ENCODE assay signal across 9 mouse cellular contexts in the genomic region with DNA sequence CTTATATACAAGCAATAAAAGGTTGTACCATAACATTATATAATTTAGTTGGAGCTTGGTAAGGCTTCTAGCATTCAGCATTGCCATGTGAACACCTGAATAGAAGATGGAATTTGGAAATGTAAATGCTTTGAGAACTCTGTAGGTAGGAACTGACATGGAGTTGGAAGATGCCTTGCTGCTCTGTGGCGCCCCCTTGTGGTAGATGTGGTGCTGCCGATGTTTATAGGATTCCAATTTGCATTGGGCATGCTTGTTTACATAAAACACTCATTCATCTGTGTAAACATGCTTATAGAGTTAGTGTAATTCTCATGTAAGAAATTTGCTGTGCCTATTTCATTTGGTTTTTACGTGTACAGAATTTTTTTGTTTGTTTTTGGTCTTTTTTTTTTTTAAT.
DNase-seq lines count a peak whose midpoint lies in the region; ATAC-seq and TF ChIP-seq lines count a peak whose summit lies in the region.
"Had no signal": no experiment of that assay in that cellular context is flagged by ENCODE, and none has a peak within 500 bp of the region (broad histone marks: within the 10 kb centered on the region; RNA-seq: fewer than 3 reads in every experiment).

No protein-coding gene starts in this region.

- H3K36me3 ChIP-seq in kidney, embryonic 16.5 days (ENCODE audit: insufficient read depth, low read length), result no peaks in the 10 kb centered on the region
- no peaks in the 10 kb centered on the region for H3K36me3 ChIP-seq in ES-E14 (ENCODE audit: control insufficient read depth, insufficient read depth, low read length, poor library complexity, severe bottlenecking)
- H3K36me3 ChIP-seq: midbrain, embryonic 12.5 days had no signal

- no peak overlapping the region for H3K27ac ChIP-seq in kidney, embryonic 16.5 days (ENCODE audit: low read length)
- no peak overlapping the region for H3K27ac ChIP-seq in ES-E14 (ENCODE audit: insufficient read depth, low read depth, low read length, poor library complexity, severe bottlenecking)
- H3K27ac ChIP-seq in gastrocnemius, adult 2 months, result no peak overlapping the region
- H3K27ac ChIP-seq: midbrain, embryonic 12.5 days had no signal

- intact Hi-C loops in gastrocnemius, adult 2 months (cut with DNase I), result loop anchor here (5.0 to 10.0 kb wide), 2 partner anchors 162 to 216 kb away; no protein-coding TSS in a partner anchor

- no peak; the same call in 1 of the 2 replicates for TF ChIP-seq CTCF in gastrocnemius, adult 2 months (IDR thresholded peaks at IDR 0.05)

- H3K9me3 ChIP-seq in kidney, embryonic 16.5 days (ENCODE audit: low read length), result no peaks in the 10 kb centered on the region
- H3K9me3 ChIP-seq in ES-E14 (ENCODE audit: control insufficient read depth, insufficient read depth, low read depth, low read length), result no peaks in the 10 kb centered on the region
- H3K9me3 ChIP-seq: midbrain, embryonic 12.5 days had no signal

- ATAC-seq in kidney, embryonic 16.5 days (ENCODE audit: low FRiP score, low TSS enrichment), result no peak
- ATAC-seq in monocyte, adult 5-6 weeks (replicated peaks; ENCODE audit: insufficient number of reproducible peaks, low FRiP score, low TSS enrichment, poor library complexity, severe bottlenecking), result peak; percentile 54; the same call in 1 of the 2 replicates

- DNase-seq in kidney, adult 8-10 months, result peak; percentile 59 to 76
- DNase-seq in ES-E14 (ENCODE audit: low read depth, low spot score), result peak; percentile 77
- DNase-seq in c-Kit-positive CD71-positive TER-119-negative erythroid progenitor cells, embryonic 14.5 days (ENCODE audit: low read depth), result peak; percentile 83
- DNase-seq in gastrocnemius, adult 2 months, result peak; percentile 82
- DNase-seq in layer of hippocampus, postnatal 36 days, result peak; percentile 60 to 61
- peak; percentile 95 for DNase-seq in thymus, postnatal 4 days

- no peak overlapping the region for H3K4me2 ChIP-seq in kidney, embryonic 16.5 days (replicated peaks; ENCODE audit: low read depth, low read length)

- no peaks in the 10 kb centered on the region for H3K27me3 ChIP-seq in kidney, embryonic 16.5 days (ENCODE audit: insufficient read depth, low read length)
- H3K27me3 ChIP-seq: midbrain, embryonic 12.5 days had no signal

- peaks cover 50% of the 10 kb centered on the region for H3K4me1 ChIP-seq in kidney, embryonic 16.5 days (ENCODE audit: insufficient read depth, low read length)
- H3K4me1 ChIP-seq in ES-E14 (ENCODE audit: control insufficient read depth in 2 of 2, insufficient read depth in 2 of 2, low read length in 2 of 2, poor library complexity in 1 of 2), result peaks cover 11 to 32% of the 10 kb centered on the region in 2 experiments

- 29% methylated on average over 3 of the region's 3 CpGs for WGBS in kidney, embryonic 16.5 days

- no peak overlapping the region for H3K9ac ChIP-seq in kidney, embryonic 16.5 days (replicated peaks; ENCODE audit: low read length)
- no peak overlapping the region for H3K9ac ChIP-seq in ES-E14 (ENCODE audit: insufficient read depth, low read depth, low read length, poor library complexity, severe bottlenecking)
- H3K9ac ChIP-seq: midbrain, embryonic 12.5 days had no signal

- no peak overlapping the region for H3K4me3 ChIP-seq in kidney, embryonic 16.5 days (ENCODE audit: low read length)
- no peak overlapping the region for H3K4me3 ChIP-seq in ES-E14 (ENCODE audit: insufficient read depth in 1 of 2, low read depth in 1 of 2, low read length in 2 of 2, poor library complexity in 1 of 2, severe bottlenecking in 1 of 2)
- no peak overlapping the region for H3K4me3 ChIP-seq in gastrocnemius, adult 2 months
- H3K4me3 ChIP-seq: midbrain, embryonic 12.5 days had no signal

- in situ Hi-C loops in ES-E14 (cut with MboI; ENCODE audit: low sequenced_read_pairs in 2 of 2, unreplicated experiment in 2 of 2), result loop anchor here in 1 of 2 experiments (25.0 kb wide), 1 partner anchor 177 kb away; no protein-coding TSS in a partner anchor

TF ChIP-seq in ES-E14, 5 proteins besides CTCF, POLR2A, EP300 and RAD21:
- TF ChIP-seq ZC3H11A (IDR thresholded peaks at IDR 0.05; ENCODE audit: borderline replicate concordance, low read depth, low read length) (peak; percentile 57; the same call in 1 of the 2 replicates), CHD2 (IDR thresholded peaks at IDR 0.05; ENCODE audit: low read depth, low read length) (no peak), HCFC1 (IDR thresholded peaks at IDR 0.05; ENCODE audit: borderline replicate concordance, insufficient read depth, low read length) (no peak), MAFK (IDR thresholded peaks at IDR 0.05; ENCODE audit: insufficient read depth, low read depth, low read length) (no peak), ZNF384 (IDR thresholded peaks at IDR 0.05; ENCODE audit: low read depth, low read length) (no peak)
